Comparison of ENCODE assay signal across 28 mouse cellular contexts in genomic region chr1:47119636-47120035, GRCm38 (mm10).
A peak's percentile ranks its signal among the peaks of the same experiment; 100 is the strongest.
DNase-seq lines count a peak whose midpoint lies in the region; ATAC-seq lines count a peak whose summit lies in the region.
"Had no signal": no experiment of that assay in that cellular context is flagged by ENCODE, and none has a peak within 500 bp of the region (broad histone marks: within the 10 kb centered on the region; RNA-seq: fewer than 3 reads in every experiment).

No protein-coding gene starts in this region.

- H3K4me3 ChIP-seq in forebrain, embryonic 13.5 days = no peak overlapping the region
- H3K4me3 ChIP-seq in forebrain, embryonic 12.5 days (replicated peaks) = no peak overlapping the region
- H3K4me3 ChIP-seq: erythroblast, embryonic 14.5 days; gastrocnemius, adult 2 months; heart, embryonic 12.5 days; hindbrain, embryonic 13.5 days; intestine, embryonic 15.5 days; limb, embryonic 13.5 days; midbrain, embryonic 10.5 days had no signal

- H3K27ac ChIP-seq in forebrain, embryonic 13.5 days = no peak overlapping the region
- H3K27ac ChIP-seq in forebrain, embryonic 12.5 days = no peak overlapping the region
- H3K27ac ChIP-seq: gastrocnemius, adult 2 months; hindbrain, embryonic 13.5 days; intestine, embryonic 15.5 days; limb, embryonic 13.5 days; liver, embryonic 14.5 days; macrophage; midbrain, embryonic 10.5 days had no signal

- peak; percentile 30; the same call in 1 of the 2 replicates for ATAC-seq in forebrain, embryonic 13.5 days
- ATAC-seq in forebrain, embryonic 12.5 days (ENCODE audit: low FRiP score) = no peak
- ATAC-seq: CD4-positive, CD25-positive, alpha-beta regulatory T cell, adult 4 months; forebrain, embryonic 16.5 days; intestine, embryonic 15.5 days; Patski had no signal

- H3K27me3 ChIP-seq in forebrain, embryonic 13.5 days = no peaks in the 10 kb centered on the region
- H3K27me3 ChIP-seq in forebrain, embryonic 12.5 days = no peaks in the 10 kb centered on the region
- H3K27me3 ChIP-seq: heart, embryonic 12.5 days; hindbrain, embryonic 13.5 days; intestine, embryonic 15.5 days; limb, embryonic 13.5 days had no signal

- intact Hi-C loops in gastrocnemius, postnatal 14 days (cut with DNase I; ENCODE audit: low total_unique reads) = no loop called here
- intact Hi-C loops in heart, postnatal 10 days (cut with DNase I) = no loop called here

- peak; percentile 4 for DNase-seq in right cerebral cortex, postnatal 14 days
- no peak for DNase-seq in right cerebral cortex, adult 2 months (ENCODE audit: low spot score in 2 of 2)
- peak; percentile 41 to 60 for DNase-seq in layer of hippocampus, postnatal 36 days
- no peak for DNase-seq in gastrocnemius, postnatal 14 days
- DNase-seq in adrenal gland, adult (ENCODE audit: inconsistent age in 2 of 2, low spot score in 1 of 2) = no peak
- DNase-seq in heart, postnatal 10 days = no peak
- DNase-seq: adrenal gland, postnatal 36 days; cerebellum, adult 8-10 months; gastrocnemius, adult 2 months; heart, adult 11 months; kidney, adult 9 months; kidney, postnatal 36 days; retina, postnatal 1 day; thymus, adult 18-20 months; thymus, postnatal 4 days had no signal

- 100% methylated on average over 1 of the region's 1 CpGs for WGBS in forebrain, embryonic 13.5 days
- WGBS in forebrain, embryonic 12.5 days = 92% methylated on average over 1 of the region's 1 CpGs

- H3K36me3 ChIP-seq in forebrain, embryonic 13.5 days (ENCODE audit: poor library complexity, severe bottlenecking) = no peaks in the 10 kb centered on the region
- H3K36me3 ChIP-seq in forebrain, embryonic 12.5 days (replicated peaks) = no peaks in the 10 kb centered on the region
- H3K36me3 ChIP-seq: heart, embryonic 12.5 days; hindbrain, embryonic 13.5 days; intestine, embryonic 15.5 days; limb, embryonic 13.5 days; midbrain, embryonic 10.5 days had no signal

- no peak overlapping the region for H3K9ac ChIP-seq in forebrain, embryonic 13.5 days
- H3K9ac ChIP-seq in forebrain, embryonic 12.5 days = no peak overlapping the region
- H3K9ac ChIP-seq: heart, embryonic 12.5 days; hindbrain, embryonic 13.5 days; intestine, embryonic 15.5 days; limb, embryonic 13.5 days; liver, embryonic 14.5 days had no signal

- H3K4me1 ChIP-seq in forebrain, embryonic 13.5 days = no peaks in the 10 kb centered on the region
- no peaks in the 10 kb centered on the region for H3K4me1 ChIP-seq in forebrain, embryonic 12.5 days
- H3K4me1 ChIP-seq: heart, embryonic 12.5 days; hindbrain, embryonic 13.5 days; intestine, embryonic 15.5 days; limb, embryonic 13.5 days; midbrain, embryonic 10.5 days had no signal

- no peaks in the 10 kb centered on the region for H3K9me3 ChIP-seq in forebrain, embryonic 13.5 days (replicated peaks)
- no peaks in the 10 kb centered on the region for H3K9me3 ChIP-seq in forebrain, embryonic 12.5 days
- H3K9me3 ChIP-seq: heart, embryonic 12.5 days; hindbrain, embryonic 13.5 days; intestine, embryonic 15.5 days; limb, embryonic 13.5 days; midbrain, embryonic 10.5 days had no signal

- H3K4me2 ChIP-seq in forebrain, embryonic 13.5 days = no peak overlapping the region
- no peak overlapping the region for H3K4me2 ChIP-seq in forebrain, embryonic 12.5 days
- H3K4me2 ChIP-seq: heart, embryonic 12.5 days; hindbrain, embryonic 13.5 days; intestine, embryonic 15.5 days; limb, embryonic 13.5 days had no signal

Comparison
In these comparisons a context has a peak if more than half of its experiments do, and no peak if none do; other contexts are left out.
1. DNase-seq: peak in right cerebral cortex, postnatal 14 days (single experiment) and layer of hippocampus, postnatal 36 days (2 of 2); none in right cerebral cortex, adult 2 months (0 of 2), gastrocnemius, postnatal 14 days (single experiment), adrenal gland, adult (0 of 2) and heart, postnatal 10 days (0 of 2).